Mouse (Mus musculus) kidney, postnatal 4 days (tissue): ENCODE data around the gene Ldoc1.
A peak's percentile ranks its signal among the peaks of the same experiment; 100 is the strongest.

Source experiments
- DNase-seq, 2 experiments: peaks; one replicate each; pipeline ENCODE4 v3.0.0; 2021; ENCODE audit warnings: mixed read lengths in 2 of 2

Ldoc1 gene

DNA sequence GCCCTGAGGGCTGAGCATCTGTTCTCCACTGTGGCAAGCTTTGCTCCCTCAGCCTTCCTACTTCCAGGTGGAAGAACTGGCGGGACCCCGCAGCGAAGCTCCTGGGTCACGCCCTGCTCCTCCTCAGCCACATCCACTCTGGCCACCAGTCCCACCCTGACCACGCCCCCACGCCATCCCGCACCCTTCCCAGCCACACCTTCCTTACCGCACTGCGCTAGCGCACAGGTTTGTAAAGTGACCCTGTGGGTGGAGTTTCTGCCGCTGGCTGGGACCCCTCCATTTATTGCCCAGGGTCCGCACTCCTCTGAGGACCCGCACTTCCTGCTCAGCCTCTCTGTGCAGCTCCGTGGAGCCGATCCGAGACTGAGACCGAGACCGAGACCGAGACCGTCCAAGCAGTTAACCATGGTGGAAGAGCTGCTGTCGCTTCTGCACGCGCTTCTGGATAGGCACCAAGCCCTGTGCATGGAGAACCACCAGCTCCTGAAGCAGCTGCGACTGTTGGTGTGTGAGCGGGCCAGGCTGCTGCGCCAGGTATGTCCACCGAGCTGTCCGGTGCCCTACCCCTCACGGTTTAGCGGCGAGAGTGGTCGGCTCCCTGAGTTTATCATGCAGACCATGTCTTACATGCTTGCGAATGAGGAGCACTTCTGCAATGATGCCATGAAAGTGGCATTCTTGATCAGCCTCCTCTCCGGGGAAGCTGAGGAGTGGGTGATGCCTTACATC, at the start of gene Ldoc1:
Ldoc1 (plus strand) TSS at position 196 of the 732 bp plus-strand sequence.
- DNase-seq, result peak in 1 of 2 experiments; percentile 3

GRCm38 (mm10) chrX:61710131-61710530, 834 bp downstream of the Ldoc1 start:
- no peak for DNase-seq

DNA sequence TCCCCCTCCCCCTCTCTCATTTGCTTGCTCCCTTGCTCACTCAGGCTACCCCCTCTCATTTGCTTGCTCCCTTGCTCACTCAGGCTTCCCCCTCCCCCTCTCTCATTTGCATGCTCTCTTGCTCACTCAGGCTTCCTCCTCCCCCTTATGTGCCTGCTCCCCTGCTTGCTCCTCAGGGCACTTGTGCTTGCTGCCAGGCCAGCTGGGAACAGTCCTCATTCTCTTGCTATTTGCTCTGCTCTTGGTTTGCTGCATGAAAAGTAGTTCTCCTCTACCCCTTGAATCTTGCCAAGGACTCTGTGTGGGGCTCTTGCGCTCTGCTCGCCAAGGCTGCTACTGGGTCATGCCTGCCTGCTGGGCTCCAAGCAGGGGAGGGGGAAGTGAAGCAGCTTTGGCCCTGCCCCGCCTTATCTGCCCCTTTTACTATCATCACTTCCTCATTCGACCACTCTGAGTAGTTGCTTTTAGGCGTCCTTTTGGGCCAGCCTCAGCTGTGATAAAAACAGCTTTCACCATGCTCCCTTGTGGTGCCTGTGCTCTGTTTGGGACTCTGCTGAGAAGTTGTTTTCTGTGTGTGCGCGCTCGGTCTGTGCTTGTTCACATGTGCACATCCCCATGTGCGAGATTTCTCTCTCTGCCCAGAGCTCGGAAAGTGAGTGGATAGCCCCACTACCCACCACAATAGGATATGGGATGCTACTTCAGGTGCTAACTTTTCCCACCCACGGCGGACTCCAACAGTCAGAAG, 13.2 kb downstream of the Ldoc1 start:
- DNase-seq, result peak in 1 of 2 experiments; percentile 11

DNA sequence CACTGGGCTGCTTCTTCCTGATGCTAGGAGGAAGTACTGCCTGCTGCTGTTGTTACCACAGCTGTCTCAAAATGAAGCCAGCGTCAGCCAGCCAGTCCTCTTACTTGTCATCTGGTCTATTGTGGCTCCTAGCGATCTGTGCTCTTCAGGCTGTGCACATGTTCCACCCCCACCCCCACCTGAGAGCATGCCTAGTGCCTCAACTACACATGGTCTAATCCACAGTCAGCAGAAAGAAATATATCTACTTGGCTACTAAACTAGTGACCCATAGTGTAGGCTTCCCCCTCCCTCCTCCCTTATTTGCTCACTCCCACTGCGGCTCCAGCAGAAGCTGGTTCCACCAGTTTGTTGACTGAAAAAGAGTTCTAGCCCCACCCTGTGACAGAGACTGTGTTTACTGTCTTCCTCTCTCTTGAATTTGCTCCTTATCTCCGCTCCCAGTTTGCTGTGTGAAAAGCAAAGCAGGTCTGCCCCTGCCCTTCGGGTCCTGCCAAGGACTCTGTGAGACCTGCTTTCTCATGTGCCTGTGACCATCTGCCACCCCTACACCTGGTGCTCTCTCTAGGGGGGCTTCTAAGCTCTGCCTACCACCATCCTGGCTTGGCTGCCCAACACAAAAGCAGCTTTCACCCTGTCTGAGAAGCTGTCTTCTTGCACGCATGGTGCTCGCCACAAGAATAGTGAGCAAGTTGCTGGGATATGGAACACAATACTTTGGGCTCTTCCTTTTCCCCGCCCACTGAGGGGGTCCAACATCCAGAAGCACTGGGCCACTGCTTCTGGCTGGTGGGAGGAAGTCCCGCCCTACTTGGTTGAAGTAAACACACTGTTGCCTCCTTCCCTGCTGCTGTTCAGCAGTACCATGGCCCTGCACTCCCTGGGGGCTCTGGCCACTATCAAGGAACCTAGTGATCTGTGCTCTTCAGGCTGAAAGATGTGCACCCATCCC, 14.0 kb downstream of the Ldoc1 start:
- peak in 1 of 2 experiments; percentile 5 for DNase-seq

DNA sequence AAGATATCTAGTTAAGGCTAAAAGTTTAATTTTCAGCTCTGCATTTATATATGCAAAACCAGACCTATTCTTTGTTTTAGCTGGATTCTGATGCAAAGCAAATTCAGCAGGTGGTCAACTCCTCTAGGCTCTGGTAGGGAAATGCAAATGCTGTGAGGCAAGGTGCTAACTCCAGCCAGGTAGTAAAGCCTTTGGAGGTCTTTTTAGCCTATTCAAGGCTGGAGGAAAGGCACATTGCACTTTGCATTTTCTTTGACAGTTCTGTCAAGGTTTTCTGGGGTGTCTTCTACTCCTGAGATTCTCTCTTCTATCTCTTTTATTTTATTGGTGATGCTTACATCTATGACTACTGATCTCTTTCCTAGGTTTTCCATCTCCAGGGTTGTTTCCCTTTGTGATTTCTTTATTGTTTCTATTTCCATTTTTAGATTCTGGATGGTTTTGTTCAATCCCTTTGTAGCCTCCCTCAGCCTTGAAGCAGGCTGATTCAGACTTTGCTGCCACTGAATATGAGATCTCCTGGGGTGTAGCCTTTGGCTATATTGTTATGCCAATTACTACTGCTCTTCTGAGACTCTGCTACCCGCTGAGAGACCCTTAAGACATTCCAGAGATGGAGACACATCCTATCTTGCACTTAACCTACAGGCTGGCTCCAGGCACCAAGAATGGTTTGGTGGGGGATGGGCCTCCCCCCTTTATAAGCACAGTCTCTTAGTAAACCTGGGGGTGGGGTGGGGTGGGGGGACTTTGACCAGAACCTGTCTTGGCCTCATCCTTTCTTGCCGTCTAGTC, 18.4 kb downstream of the Ldoc1 start:
- no peak for DNase-seq
